Mouse (Mus musculus) liver, postnatal 0 days (tissue): ENCODE data around the gene Smim13.
A peak's percentile ranks its signal among the peaks of the same experiment; 100 is the strongest.

Source experiments
- CTCF ChIP-seq: sonication (generic); IDR thresholded peaks from 2 replicates; pipeline ENCODE4 v1.5.1; 2016; ENCODE audit warnings: antibody characterized with exemption, low read depth
- EP300 ChIP-seq: IDR thresholded peaks from 2 replicates; pipeline ENCODE4 v1.6.1; 2016; ENCODE audit warnings: antibody characterized with exemption, low read depth, mild to moderate bottlenecking

DNA sequence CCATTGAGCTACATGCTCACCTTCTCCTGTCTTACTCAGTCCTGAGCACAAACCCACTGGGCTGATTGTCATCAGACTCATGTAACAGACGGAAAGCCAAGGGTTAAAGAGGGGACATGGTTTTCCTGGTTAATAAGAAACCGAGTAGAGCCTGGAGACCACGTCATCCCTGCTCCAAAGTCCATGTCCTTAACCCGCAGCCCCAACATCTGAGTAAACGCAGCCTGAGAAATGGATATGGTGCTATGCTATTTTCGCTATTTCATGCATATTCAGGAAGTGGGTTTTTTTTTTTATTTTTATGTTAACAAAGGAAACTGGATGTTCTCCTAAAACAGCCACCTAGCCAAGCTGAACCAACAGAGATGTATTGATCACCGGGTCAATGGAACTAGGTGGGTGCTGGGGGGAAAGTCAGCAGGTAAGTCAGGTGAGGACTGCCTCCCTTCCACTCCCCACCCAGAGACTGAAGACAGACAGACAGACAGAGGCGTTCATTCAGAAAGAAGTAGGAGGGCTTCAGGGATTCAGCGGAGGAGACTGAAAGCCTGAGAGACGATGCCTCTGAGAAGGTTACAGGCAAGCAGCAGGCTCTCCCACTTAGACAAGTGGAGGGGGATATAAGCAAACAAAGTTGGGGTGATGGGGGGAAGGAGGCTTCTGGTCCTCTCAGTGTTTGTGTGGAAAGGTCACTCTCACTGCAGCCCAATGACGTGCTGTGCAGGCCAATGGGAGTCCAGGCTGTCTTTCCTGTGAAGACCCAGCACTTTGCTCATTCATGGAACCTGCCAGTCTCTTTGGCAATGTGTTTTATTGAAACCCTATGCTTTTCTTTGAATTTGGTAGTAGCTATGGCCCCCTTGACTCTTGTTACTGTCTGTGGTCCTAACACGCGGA lies 13.6 kb upstream of the Smim13 start:
- TF ChIP-seq CTCF (no peak), EP300 (peak; percentile 89)
